In genomic region chr2:159863185-159863584, GRCm38 (mm10) we compare ENCODE assay signal across 25 mouse cellular contexts.
DNase-seq lines count a peak whose midpoint lies in the region; ATAC-seq lines count a peak whose summit lies in the region.
"Had no signal": no experiment of that assay in that cellular context is flagged by ENCODE, and none has a peak within 500 bp of the region (broad histone marks: within the 10 kb centered on the region; RNA-seq: fewer than 3 reads in every experiment).

No protein-coding gene starts in this region.

- no peaks in the 10 kb centered on the region for H3K9me3 ChIP-seq in forebrain, embryonic 14.5 days (replicated peaks; ENCODE audit: control insufficient read depth, low read length)
- H3K9me3 ChIP-seq in forebrain, embryonic 13.5 days (replicated peaks): no peaks in the 10 kb centered on the region
- no peaks in the 10 kb centered on the region for H3K9me3 ChIP-seq in kidney, embryonic 14.5 days (ENCODE audit: control insufficient read depth, low read length)
- H3K9me3 ChIP-seq in midbrain, embryonic 14.5 days (ENCODE audit: control insufficient read depth, low read length): no peaks in the 10 kb centered on the region
- no peaks in the 10 kb centered on the region for H3K9me3 ChIP-seq in midbrain, embryonic 13.5 days
- H3K9me3 ChIP-seq in liver, embryonic 11.5 days (ENCODE audit: control insufficient read depth, low read length): no peaks in the 10 kb centered on the region
- H3K9me3 ChIP-seq: embryonic facial prominence, embryonic 13.5 days; hindbrain, embryonic 10.5 days; midbrain, embryonic 10.5 days had no signal

- no peak overlapping the region for H3K4me2 ChIP-seq in forebrain, embryonic 14.5 days (ENCODE audit: low read length)
- no peak overlapping the region for H3K4me2 ChIP-seq in forebrain, embryonic 13.5 days
- H3K4me2 ChIP-seq in kidney, embryonic 14.5 days (replicated peaks; ENCODE audit: low read depth, low read length): no peak overlapping the region
- H3K4me2 ChIP-seq in midbrain, embryonic 14.5 days (ENCODE audit: low read length): no peak overlapping the region
- H3K4me2 ChIP-seq in midbrain, embryonic 13.5 days (replicated peaks): no peak overlapping the region
- H3K4me2 ChIP-seq in liver, embryonic 11.5 days: no peak overlapping the region
- H3K4me2 ChIP-seq: embryonic facial prominence, embryonic 13.5 days; heart, embryonic 11.5 days had no signal

- H3K4me1 ChIP-seq in forebrain, embryonic 14.5 days (ENCODE audit: control insufficient read depth, insufficient read depth, low read length): no peaks in the 10 kb centered on the region
- H3K4me1 ChIP-seq in forebrain, embryonic 13.5 days: no peaks in the 10 kb centered on the region
- no peaks in the 10 kb centered on the region for H3K4me1 ChIP-seq in kidney, embryonic 14.5 days (ENCODE audit: control insufficient read depth, insufficient read depth, low read length)
- H3K4me1 ChIP-seq in midbrain, embryonic 14.5 days (ENCODE audit: control insufficient read depth, insufficient read depth, low read length): no peaks in the 10 kb centered on the region
- no peaks in the 10 kb centered on the region for H3K4me1 ChIP-seq in midbrain, embryonic 13.5 days (replicated peaks)
- no peaks in the 10 kb centered on the region for H3K4me1 ChIP-seq in liver, embryonic 11.5 days (replicated peaks; ENCODE audit: control insufficient read depth, insufficient read depth, low read length)
- H3K4me1 ChIP-seq: embryonic facial prominence, embryonic 13.5 days; hindbrain, embryonic 10.5 days; midbrain, embryonic 10.5 days had no signal

- WGBS in forebrain, embryonic 14.5 days: 56% methylated on average over 1 of the region's 1 CpGs
- 62% methylated on average over 1 of the region's 1 CpGs for WGBS in forebrain, embryonic 13.5 days
- WGBS in kidney, embryonic 14.5 days: 8% methylated on average over 1 of the region's 1 CpGs
- 53% methylated on average over 1 of the region's 1 CpGs for WGBS in midbrain, embryonic 14.5 days
- WGBS in midbrain, embryonic 13.5 days: 50% methylated on average over 1 of the region's 1 CpGs
- WGBS in liver, embryonic 11.5 days: 57% methylated on average over 1 of the region's 1 CpGs

- ATAC-seq in forebrain, embryonic 14.5 days: no peak
- ATAC-seq in forebrain, embryonic 13.5 days: no peak
- ATAC-seq in kidney, embryonic 14.5 days (ENCODE audit: low FRiP score, low TSS enrichment): no peak
- ATAC-seq in midbrain, embryonic 14.5 days (ENCODE audit: low FRiP score, low TSS enrichment): no peak
- no peak for ATAC-seq in midbrain, embryonic 13.5 days
- no peak for ATAC-seq in liver, embryonic 11.5 days (replicated peaks; ENCODE audit: low FRiP score)
- ATAC-seq: forebrain, embryonic 16.5 days; liver, postnatal 0 days; Patski had no signal

- H3K27me3 ChIP-seq in forebrain, embryonic 14.5 days (replicated peaks; ENCODE audit: control insufficient read depth, insufficient read depth, low read length): no peaks in the 10 kb centered on the region
- no peaks in the 10 kb centered on the region for H3K27me3 ChIP-seq in forebrain, embryonic 13.5 days
- H3K27me3 ChIP-seq in kidney, embryonic 14.5 days (ENCODE audit: control insufficient read depth, insufficient read depth, low read length): no peaks in the 10 kb centered on the region
- no peaks in the 10 kb centered on the region for H3K27me3 ChIP-seq in midbrain, embryonic 14.5 days (ENCODE audit: control insufficient read depth, insufficient read depth, low read length)
- H3K27me3 ChIP-seq in midbrain, embryonic 13.5 days: no peaks in the 10 kb centered on the region
- H3K27me3 ChIP-seq in liver, embryonic 11.5 days (replicated peaks; ENCODE audit: control insufficient read depth, insufficient read depth, low read length): no peaks in the 10 kb centered on the region
- H3K27me3 ChIP-seq: embryonic facial prominence, embryonic 13.5 days; Patski had no signal

- no peak overlapping the region for H3K27ac ChIP-seq in forebrain, embryonic 14.5 days (ENCODE audit: low read depth, low read length)
- no peak overlapping the region for H3K27ac ChIP-seq in forebrain, embryonic 13.5 days
- H3K27ac ChIP-seq in kidney, embryonic 14.5 days (ENCODE audit: low read depth, low read length): no peak overlapping the region
- no peak overlapping the region for H3K27ac ChIP-seq in midbrain, embryonic 14.5 days (replicated peaks; ENCODE audit: low read depth, low read length)
- no peak overlapping the region for H3K27ac ChIP-seq in midbrain, embryonic 13.5 days
- H3K27ac ChIP-seq in liver, embryonic 11.5 days (ENCODE audit: low read depth, low read length): no peak overlapping the region
- H3K27ac ChIP-seq: embryonic facial prominence, embryonic 13.5 days; hindbrain, embryonic 10.5 days; macrophage; midbrain, embryonic 10.5 days; stomach, postnatal 0 days had no signal

- H3K4me3 ChIP-seq in forebrain, embryonic 14.5 days (ENCODE audit: low read depth, low read length): no peak overlapping the region
- H3K4me3 ChIP-seq in forebrain, embryonic 13.5 days: no peak overlapping the region
- no peak overlapping the region for H3K4me3 ChIP-seq in kidney, embryonic 14.5 days (ENCODE audit: low read length)
- no peak overlapping the region for H3K4me3 ChIP-seq in midbrain, embryonic 14.5 days (replicated peaks; ENCODE audit: low read depth, low read length)
- no peak overlapping the region for H3K4me3 ChIP-seq in midbrain, embryonic 13.5 days (replicated peaks)
- no peak overlapping the region for H3K4me3 ChIP-seq in liver, embryonic 11.5 days (ENCODE audit: low read depth, low read length)
- H3K4me3 ChIP-seq: embryonic facial prominence, embryonic 13.5 days; hindbrain, embryonic 10.5 days; midbrain, embryonic 10.5 days had no signal

- H3K36me3 ChIP-seq in forebrain, embryonic 14.5 days (ENCODE audit: control insufficient read depth, insufficient read depth, low read length): no peaks in the 10 kb centered on the region
- H3K36me3 ChIP-seq in forebrain, embryonic 13.5 days (ENCODE audit: poor library complexity, severe bottlenecking): no peaks in the 10 kb centered on the region
- no peaks in the 10 kb centered on the region for H3K36me3 ChIP-seq in kidney, embryonic 14.5 days (ENCODE audit: control insufficient read depth, insufficient read depth, low read length)
- no peaks in the 10 kb centered on the region for H3K36me3 ChIP-seq in midbrain, embryonic 14.5 days (ENCODE audit: control insufficient read depth, insufficient read depth, low read length)
- H3K36me3 ChIP-seq in midbrain, embryonic 13.5 days: no peaks in the 10 kb centered on the region
- H3K36me3 ChIP-seq in liver, embryonic 11.5 days (ENCODE audit: control insufficient read depth, insufficient read depth, low read length): no peaks in the 10 kb centered on the region
- H3K36me3 ChIP-seq: embryonic facial prominence, embryonic 13.5 days; hindbrain, embryonic 10.5 days; midbrain, embryonic 10.5 days had no signal

- H3K9ac ChIP-seq in forebrain, embryonic 14.5 days (ENCODE audit: low read length): no peak overlapping the region
- H3K9ac ChIP-seq in forebrain, embryonic 13.5 days: no peak overlapping the region
- H3K9ac ChIP-seq in kidney, embryonic 14.5 days (ENCODE audit: low read depth, low read length): no peak overlapping the region
- H3K9ac ChIP-seq in midbrain, embryonic 14.5 days (replicated peaks; ENCODE audit: low read length): no peak overlapping the region
- H3K9ac ChIP-seq in midbrain, embryonic 13.5 days (replicated peaks): no peak overlapping the region
- H3K9ac ChIP-seq in liver, embryonic 11.5 days (ENCODE audit: low read depth, low read length): no peak overlapping the region
- H3K9ac ChIP-seq: embryonic facial prominence, embryonic 13.5 days; liver, postnatal 0 days had no signal

- peak; percentile 23 for DNase-seq in forebrain, embryonic 14.5 days (ENCODE audit: low spot score)
- peak; percentile 34 to 39 for DNase-seq in kidney, postnatal 4 days
- peak; percentile 32 for DNase-seq in midbrain, embryonic 14.5 days
- no peak for DNase-seq in liver, embryonic 11.5 days (ENCODE audit: low spot score)
- DNase-seq: adrenal gland, adult 2 months; cerebellum, adult 11-12 months; cerebellum, postnatal 25 days; gastrocnemius, postnatal 14 days; heart, adult 11 months; kidney, adult 18-20 months; layer of hippocampus, adult 9-11 months; liver, postnatal 0 days; thymus, adult 2 months; thymus, postnatal 4 days had no signal
